Mouse (Mus musculus) left cerebral cortex, adult 2 months (tissue): Measurements from ENCODE around the gene Garnl3. TPM values are rescaled to one million over a fixed set of nuclear protein-coding genes. Genes with fewer than 3 reads are reported as not detected.

ENCODE experiments used
- DNase-seq, 2 experiments: peaks; one replicate each; pipeline ENCODE4 v3.0.0; 2021 to 2022; ENCODE audit warnings: low spot score in 2 of 2, mixed read lengths in 1 of 2; ENCODE audit errors: extremely low spot score in 1 of 2
- H3K27ac ChIP-seq: fragments of 200-600 bp; 2 replicates; pipeline ENCODE4 v1.8.1; 2022
- H3K4me3 ChIP-seq: fragments of 200-600 bp; 2 replicates; pipeline ENCODE4 v1.8.1; 2022
- CTCF ChIP-seq: fragments of 200-600 bp; IDR thresholded peaks from 2 replicates; pipeline ENCODE4 v1.8.1; 2022; ENCODE audit warnings: antibody characterized with exemption, mild to moderate bottlenecking, moderate library complexity
- intact Hi-C: fragments of 180-260 bp; cut with DNase I; formaldehyde crosslinking; loops from one replicate; pipeline ENCODE4 v1.15.1; 2025
- total RNA-seq, 2 experiments: library from RNA; stranded (reverse); gene quantifications; 2 replicates each; pipeline ENCODE4 v1.2.3; 2021

Gene Garnl3
- total RNA-seq, 2 experiments from 2014 or later = 94.7 to 129 TPM

- DNase-seq = no peak
- intact Hi-C loops = no loop called here
- no peak overlapping the region for H3K4me3 ChIP-seq
These were observed 166.6 kb downstream of the Garnl3 start for GRCm38 (mm10) chr2:32964659-32965457.

GRCm38 (mm10) chr2:32963981-32964380 is 167.5 kb downstream of the Garnl3 start:
- DNase-seq = no peak
- Histone ChIP-seq H3K4me3 (no peak overlapping the region), H3K27ac (no peak overlapping the region)
- intact Hi-C loops = no loop called here
- TF ChIP-seq CTCF = no peak

More at GRCm38 (mm10) chr2:32964659-32965457, 166.6 kb downstream of the Garnl3 start:
- H3K27ac ChIP-seq = no peak overlapping the region
- TF ChIP-seq CTCF = no peak

GRCm38 (mm10) chr2:32963544-32963943 is 167.9 kb downstream of the Garnl3 start:
- no peak for DNase-seq
- H3K4me3 ChIP-seq = no peak overlapping the region
- no peak overlapping the region for H3K27ac ChIP-seq
- intact Hi-C loops = no loop called here
- no peak for TF ChIP-seq CTCF

GRCm38 (mm10) chr2:32962875-32963220 is 168.6 kb downstream of the Garnl3 start:
- DNase-seq = no peak
- H3K4me3 ChIP-seq = peak overlapping the region; percentile 73
- H3K27ac ChIP-seq = peak overlapping the region; percentile 92; the same call in 1 of the 2 replicates
- intact Hi-C loops = no loop called here
- no peak for TF ChIP-seq CTCF

- H3K4me3 ChIP-seq = peak overlapping the region; percentile 73
- intact Hi-C loops = no loop called here
- no peak for TF ChIP-seq CTCF
- H3K27ac ChIP-seq = peak overlapping the region; percentile 92
- no peak for DNase-seq
These were observed 169.2 kb downstream of the Garnl3 start for GRCm38 (mm10) chr2:32962062-32962874.

GRCm38 (mm10) chr2:32961192-32961995 is 170.1 kb downstream of the Garnl3 start, which contains the start of the genes Rpl12 and Lrsam1:
Rpl12 (plus strand) TSS chr2:32961559.
Lrsam1 (minus strand) TSS chr2:32961614.
- TF ChIP-seq CTCF = no peak
- peak within 1 kb of the TSS; percentile 92 for H3K27ac ChIP-seq
- intact Hi-C loops = no loop called here
- peak within 1 kb of the TSS; percentile 73 for H3K4me3 ChIP-seq
- peak; percentile 90 to 93 for DNase-seq

- peak overlapping the region; percentile 73; the same call in 1 of the 2 replicates for H3K4me3 ChIP-seq
- H3K27ac ChIP-seq = no peak overlapping the region
- intact Hi-C loops = no loop called here
- no peak for TF ChIP-seq CTCF
- no peak for DNase-seq
These were observed 171.2 kb downstream of the Garnl3 start for GRCm38 (mm10) chr2:32960273-32960672.

- peak; percentile 46 for TF ChIP-seq CTCF
- intact Hi-C loops = no loop called here
- no peak for DNase-seq
- Histone ChIP-seq H3K27ac (no peak overlapping the region), H3K4me3 (no peak overlapping the region)
These were observed 174.1 kb downstream of the Garnl3 start for GRCm38 (mm10) chr2:32957344-32957743.

- Histone ChIP-seq H3K27ac (no peak overlapping the region), H3K4me3 (no peak overlapping the region)
- no peak for DNase-seq
- peak; percentile 37 for TF ChIP-seq CTCF
- intact Hi-C loops = no loop called here
These were observed 176.9 kb downstream of the Garnl3 start for GRCm38 (mm10) chr2:32954581-32954980.

- DNase-seq = no peak
- H3K27ac ChIP-seq = no peak overlapping the region
- intact Hi-C loops = no loop called here
- H3K4me3 ChIP-seq = no peak overlapping the region
- TF ChIP-seq CTCF = no peak
These were observed 184.0 kb downstream of the Garnl3 start for GRCm38 (mm10) chr2:32947454-32947853.

GRCm38 (mm10) chr2:32940483-32940882 is 191.0 kb downstream of the Garnl3 start:
- intact Hi-C loops = no loop called here
- H3K4me3 ChIP-seq = no peak overlapping the region

More at GRCm38 (mm10) chr2:32940483-32940882, 191.0 kb downstream of the Garnl3 start:
- no peak overlapping the region for H3K27ac ChIP-seq
- DNase-seq = no peak
- TF ChIP-seq CTCF = no peak; the same call in 1 of the 2 replicates
